Mouse (Mus musculus): ENCODE results near the gene Gli3.

The Gli3 gene

DNA sequence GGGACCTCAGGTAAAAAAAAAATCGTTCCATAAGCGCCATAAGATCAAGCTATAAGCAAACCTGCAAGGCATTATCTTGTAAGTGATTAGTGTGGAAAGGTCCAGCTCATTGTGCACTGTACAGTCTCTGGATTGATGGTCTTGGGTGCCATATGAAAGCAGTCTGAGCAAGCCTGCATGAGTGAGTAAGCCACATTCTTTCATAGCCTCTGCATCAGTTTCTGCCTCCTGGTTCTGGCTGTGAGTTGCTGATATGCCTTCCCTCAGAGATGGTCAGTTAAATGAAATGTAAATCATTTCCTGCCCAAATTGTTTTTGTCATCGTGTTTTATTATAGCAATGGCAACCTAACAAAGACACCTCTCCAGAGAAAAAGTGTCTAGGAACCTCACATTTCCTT, 98.4 kb downstream of the Gli3 start:
- no peak for DNase-seq

GRCm38 (mm10) chr13:15570908-15571568, 108.0 kb downstream of the Gli3 start:
- DNase-seq: peak; percentile 38

DNA sequence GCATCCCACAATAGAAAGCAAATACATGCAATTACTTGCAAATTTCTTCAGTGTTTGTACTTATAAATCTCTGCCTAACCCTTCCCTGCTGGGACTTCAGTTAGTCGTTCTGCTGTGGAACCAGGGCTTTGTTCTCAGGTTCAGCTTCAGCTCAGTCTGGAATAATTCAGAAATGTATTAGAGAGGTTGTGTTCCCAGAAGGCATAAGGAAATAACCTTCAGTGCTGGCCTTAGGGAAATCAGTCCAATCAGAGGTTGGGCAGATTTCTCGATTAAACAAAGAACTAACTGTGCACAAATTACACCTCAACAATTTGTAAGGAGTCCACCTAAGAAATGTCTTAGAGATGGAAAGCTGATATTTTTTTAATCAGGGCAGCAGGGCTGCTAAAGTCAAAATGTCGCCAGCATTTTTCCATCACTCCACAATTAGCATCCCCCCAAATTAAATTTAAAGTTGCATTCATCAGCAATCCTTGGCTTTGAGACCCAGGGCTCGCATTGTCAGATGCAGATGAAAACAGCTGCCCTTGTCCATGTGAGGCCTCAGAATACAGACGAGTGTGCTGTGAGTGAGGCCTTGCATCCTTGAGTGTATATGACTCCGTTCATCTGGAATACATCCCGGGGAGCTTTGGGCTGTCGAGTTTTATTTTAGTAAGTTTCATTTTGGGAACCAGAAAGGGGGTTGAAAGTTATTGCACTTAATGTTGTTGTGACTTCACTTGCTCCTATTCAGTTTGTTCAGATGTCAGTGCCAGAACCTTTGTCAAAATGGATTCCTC, 114.3 kb downstream of the Gli3 start:
- DNase-seq: no peak

DNA sequence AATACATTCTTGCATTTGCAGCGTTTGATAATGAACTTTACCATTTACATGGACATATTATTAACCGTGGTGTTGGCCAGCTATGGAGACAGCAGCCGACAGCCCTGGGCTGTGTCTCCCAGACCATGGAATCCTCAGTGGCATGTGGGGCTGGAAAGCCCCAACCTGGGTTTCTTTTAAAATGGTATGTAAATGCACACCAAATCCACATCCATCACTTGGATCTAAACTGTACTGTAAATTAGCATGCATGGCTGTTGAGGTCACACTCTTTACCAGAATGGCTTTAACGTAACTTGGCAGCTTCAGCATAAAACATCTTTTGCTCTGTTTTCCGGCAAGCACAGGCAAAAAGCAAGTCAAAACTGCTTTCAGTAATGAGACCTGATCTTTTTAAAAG, 117.4 kb downstream of the Gli3 start:
- no peak for DNase-seq

GRCm38 (mm10) chr13:15585941-15586340, 122.9 kb downstream of the Gli3 start:
- DNase-seq: no peak

DNA sequence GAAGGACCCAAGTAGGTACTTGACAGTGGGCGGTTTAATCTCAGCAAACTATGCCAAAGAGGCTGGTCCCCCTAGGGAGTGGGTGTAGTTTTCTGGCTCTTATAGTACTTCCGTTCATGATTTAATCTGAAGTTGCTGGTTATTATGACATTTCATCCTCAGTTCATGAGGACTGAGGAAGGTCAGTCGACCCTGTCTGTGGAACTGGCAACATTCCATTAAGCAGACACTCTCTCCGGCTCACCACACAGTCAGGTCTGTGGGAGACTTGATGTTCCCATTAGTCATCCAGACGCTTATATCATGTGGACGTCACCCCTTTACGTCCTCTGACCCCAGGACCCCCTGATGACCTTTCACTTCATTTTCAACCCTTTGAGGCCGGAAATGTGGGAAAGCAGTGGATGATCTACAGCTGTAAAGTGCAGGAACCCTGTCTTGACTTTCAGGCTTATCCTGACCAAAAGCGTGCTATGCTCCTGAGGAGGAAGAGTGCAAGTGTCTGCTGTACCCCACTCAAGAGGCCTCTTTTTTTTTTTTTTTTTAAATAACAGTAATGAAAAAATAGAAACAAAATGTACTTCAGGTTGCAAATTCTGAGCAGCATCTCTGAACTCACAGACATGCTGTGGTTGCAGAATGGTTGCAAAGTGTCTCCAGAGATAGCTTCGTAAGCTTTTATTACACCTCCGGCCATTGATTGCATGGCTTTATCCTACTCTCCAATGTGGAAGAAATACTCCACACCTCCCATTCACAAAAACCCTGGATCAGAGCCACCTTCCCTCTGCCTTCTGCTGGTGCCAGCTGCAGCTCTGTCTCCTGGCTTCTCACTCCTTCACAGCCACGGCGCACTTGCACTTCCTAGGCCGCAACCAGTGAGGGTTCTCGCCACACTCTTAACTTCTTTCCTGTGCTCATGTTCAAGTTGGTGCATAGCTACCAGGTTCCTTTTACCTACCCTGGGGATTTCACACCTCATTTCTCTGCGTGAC, 125.5 kb downstream of the Gli3 start:
- DNase-seq: no peak

DNA sequence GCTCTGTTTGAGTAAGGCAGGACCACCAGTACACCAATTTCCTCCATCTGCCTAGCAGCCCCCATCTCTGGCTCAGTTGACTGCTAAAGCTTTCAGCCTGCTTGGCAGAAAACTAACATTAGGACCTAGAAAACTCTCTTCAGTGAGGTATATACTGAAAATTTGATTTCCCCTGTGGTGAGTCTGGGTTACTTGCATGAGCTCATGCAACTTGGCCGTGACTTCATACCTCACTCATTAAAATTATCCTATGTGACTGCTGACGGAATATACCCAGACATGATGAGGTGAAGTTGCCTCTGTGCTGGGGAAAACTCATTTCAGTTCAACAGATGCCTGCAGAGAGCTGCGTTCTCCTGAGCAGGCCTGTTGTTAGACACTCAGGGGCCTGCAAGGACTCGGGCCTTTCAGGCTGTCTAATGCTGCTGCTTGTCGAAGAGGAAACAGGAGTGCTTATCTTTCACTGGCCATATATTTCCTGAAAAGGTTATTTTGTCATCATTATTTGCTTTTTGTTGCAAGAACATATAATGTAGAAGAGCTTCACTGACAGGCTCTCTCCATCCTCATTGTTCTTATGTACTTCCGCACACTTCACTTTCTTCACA, 127.4 kb downstream of the Gli3 start:
- no peak for DNase-seq

GRCm38 (mm10) chr13:15596667-15597066, 133.6 kb downstream of the Gli3 start:
- DNase-seq: no peak

GRCm38 (mm10) chr13:15599741-15600140, 136.7 kb downstream of the Gli3 start:
- DNase-seq: no peak

DNA sequence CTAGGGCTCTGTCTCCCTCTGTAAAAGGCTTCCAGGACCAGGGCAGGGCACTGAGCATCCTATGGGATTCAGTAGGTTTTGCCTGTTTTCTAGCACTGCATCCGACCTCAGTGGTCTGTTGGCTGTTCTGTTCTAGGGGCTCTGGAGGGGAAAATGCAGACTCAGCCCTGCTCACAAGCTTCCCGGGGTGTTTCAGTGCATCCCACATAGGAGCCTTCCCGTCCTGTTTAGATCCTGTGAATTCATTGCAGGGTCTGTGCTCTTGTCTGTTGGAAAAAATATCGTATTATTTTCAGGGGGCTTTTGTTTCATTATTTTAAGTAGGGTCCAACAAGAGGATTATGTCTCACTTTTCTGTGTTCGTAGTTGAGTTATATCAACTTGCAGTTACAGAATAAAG, 139.1 kb downstream of the Gli3 start:
- DNase-seq: no peak

- DNase-seq: peak; percentile 45
These were observed 139.7 kb downstream of the Gli3 start for GRCm38 (mm10) chr13:15602677-15603221.

- no peak for DNase-seq
These were observed 141.0 kb downstream of the Gli3 start for GRCm38 (mm10) chr13:15604074-15604473.

DNA sequence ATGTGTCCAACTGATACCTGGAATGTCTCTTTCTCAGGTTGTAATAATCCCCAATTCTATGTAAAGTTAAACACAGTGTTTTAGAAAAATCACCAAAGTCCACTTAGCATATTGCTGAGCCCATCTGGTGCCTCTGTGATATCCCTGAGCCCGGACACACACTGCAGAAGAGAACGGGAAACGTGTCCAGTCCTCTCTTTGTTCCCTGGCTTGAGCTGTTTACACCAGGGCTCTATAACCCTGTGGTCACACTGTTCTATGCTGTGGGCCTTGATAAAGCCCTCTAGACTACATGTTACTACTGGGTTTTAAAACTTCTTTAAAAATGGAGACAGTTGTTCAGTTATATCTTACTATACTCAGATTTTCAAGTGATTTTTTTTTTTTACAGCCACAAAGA, 154.4 kb downstream of the Gli3 start:
- no peak for DNase-seq

- DNase-seq: no peak
These were observed 155.1 kb downstream of the Gli3 start for GRCm38 (mm10) chr13:15618051-15618692.

DNA sequence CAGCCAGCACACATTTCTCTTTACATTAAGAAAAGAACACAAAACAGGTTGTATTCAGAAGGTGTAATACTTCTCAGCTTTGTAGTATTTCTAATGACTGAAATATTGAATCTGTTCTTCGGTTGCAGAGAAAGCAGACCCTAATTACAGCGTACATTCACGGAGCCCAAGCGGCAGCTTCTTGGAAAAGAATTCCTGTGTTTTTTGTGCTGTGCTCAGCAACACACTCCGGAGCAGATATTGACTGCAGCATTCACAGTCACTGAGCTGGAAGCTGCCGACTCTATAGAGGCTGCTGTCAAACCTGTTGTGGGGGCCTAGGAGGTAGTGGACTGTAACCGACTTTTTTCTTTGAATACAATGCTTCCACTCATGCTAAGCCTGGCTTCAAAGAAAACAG, 158.0 kb downstream of the Gli3 start:
- DNase-seq: peak; percentile 51

GRCm38 (mm10) chr13:15624490-15625353, 161.7 kb downstream of the Gli3 start:
- no peak for DNase-seq

- no peak for DNase-seq
These were observed 178.5 kb downstream of the Gli3 start for GRCm38 (mm10) chr13:15641548-15641947.

DNA sequence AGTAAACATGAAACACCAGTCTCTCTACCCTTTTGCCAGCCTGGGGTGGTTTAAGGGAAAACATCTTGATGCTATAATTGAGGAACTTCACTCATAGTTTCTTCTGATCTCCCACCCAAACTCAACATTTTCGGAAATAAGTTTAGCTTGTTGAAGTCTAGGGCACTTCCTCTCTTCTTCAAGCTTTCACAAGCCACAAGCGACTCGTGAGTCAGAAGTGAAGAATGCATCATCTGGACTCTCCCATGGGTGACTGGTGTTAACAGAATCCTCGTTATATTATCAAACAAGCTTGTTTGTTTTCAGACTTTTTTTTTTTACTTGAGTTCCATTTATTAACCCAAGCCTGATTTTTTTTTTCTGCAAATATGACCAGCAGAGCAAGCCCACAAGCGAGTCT, 197.5 kb downstream of the Gli3 start:
- no peak for DNase-seq

DNA sequence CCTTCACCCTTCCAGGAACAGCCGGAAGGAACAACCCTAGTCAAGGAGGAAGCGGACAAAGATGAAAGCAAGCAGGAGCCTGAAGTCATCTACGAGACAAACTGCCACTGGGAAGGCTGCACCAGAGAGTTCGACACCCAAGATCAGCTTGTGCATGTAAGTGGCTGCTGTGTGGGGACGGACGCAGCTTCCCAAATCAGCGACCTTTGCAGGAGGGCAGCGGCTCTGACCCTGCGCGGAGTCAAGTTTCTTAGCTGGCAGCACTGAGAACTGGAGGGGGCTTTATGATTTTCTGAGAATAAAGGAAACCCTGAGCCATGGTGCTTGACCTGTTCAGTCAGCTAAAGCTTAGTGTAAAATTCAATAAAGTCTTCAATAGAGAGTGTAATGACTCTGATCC, 199.3 kb downstream of the Gli3 start:
- no peak for DNase-seq

DNA sequence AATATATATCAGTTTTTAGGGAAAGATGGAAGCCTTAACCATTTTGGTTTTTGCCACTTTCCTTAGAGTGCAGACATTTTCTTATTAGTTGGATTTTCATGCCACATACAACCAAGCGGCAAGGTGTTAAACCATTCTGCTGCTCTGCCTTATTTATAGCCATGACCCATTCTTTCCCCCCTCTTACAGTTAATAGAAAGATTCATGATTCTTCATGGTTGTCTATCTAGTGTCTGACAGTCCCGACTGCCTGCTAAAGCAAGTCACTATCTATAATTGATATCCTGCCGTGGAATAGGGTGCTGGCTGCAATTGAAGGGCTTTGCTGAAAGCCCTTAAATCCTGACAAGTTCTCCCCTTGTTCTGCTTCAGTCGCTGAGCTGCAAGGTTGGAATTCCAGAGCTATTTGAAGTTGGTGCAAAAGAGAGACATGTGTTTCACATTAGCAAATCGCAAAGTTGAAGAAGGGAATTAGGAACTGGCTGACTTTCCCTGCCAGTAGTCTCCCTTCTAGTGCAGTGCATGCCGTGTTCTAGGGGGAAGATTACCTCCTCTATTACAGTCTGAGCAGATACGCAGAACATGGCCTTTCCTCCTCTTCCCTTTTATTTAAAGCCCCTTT, 201.7 kb downstream of the Gli3 start:
- no peak for DNase-seq

GRCm38 (mm10) chr13:15665514-15665913, 202.5 kb downstream of the Gli3 start:
- no peak for DNase-seq
